Mouse (Mus musculus) skeletal muscle tissue, postnatal 0 days (tissue): ENCODE data around the gene Vasp. TPM values are rescaled to one million over a fixed set of nuclear protein-coding genes. Genes with fewer than 3 reads are reported as not detected.

Experiments used
- polyA plus RNA-seq: library from polyadenylated mRNA; unstranded; fragments of >200 nt; fragmentation: Nextera tagmentation; extraction: Ambion mirVana; gene quantifications from 2 replicates; pipeline ENCODE4 v1.2.1, GENCODE M21; 2015

Gene Vasp
- 41.2 and 52.3 TPM in 2 replicates for polyA plus RNA-seq

DNA sequence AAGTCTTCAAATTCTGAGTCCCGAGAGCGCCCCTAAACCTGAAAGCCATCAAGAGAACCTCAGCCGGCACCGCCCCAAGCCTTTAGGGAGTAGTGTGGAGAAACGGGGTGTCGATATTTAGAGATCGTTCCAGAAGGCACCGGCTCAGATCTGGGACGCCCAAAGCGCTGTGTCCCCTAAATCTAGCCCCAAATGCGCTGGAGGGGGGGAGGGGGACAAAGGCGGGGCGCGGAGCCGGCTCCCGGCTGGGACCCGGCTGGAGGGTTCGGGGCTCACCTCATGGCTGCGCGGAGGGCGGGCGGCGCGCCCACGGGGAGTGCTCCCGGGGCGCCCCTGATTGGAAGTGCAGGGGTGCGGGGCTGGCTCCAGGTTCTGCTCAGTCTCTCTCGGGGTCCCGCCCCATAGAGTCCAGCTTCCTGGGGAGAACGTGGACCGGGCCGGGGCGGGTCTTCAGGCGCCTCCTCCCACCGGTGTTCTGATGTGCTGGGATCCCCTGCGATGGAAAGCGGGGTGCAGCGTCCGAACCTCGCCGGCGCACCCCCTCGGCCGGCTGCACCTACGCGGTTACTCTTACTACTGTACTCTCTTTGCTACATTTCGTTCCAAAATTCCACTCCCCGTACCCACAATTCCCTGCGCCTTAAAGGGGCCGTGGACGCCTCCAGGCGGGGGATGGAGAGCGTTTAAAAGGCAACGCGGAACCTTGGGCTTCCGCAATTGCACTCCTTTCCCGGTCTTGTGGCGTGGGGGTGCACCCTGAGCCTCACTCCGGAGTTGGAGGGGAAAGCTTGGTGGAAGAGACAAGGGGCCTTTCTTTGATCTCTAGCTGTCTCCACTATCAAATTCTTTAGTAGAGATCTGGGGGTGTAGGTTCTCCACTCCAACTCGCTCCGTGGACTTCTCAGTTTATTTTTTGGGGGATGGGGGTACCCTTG is at the start of gene Vasp:
TSS of gene Vasp (minus strand) at position 580 of the 935 bp plus-strand sequence.

DNA sequence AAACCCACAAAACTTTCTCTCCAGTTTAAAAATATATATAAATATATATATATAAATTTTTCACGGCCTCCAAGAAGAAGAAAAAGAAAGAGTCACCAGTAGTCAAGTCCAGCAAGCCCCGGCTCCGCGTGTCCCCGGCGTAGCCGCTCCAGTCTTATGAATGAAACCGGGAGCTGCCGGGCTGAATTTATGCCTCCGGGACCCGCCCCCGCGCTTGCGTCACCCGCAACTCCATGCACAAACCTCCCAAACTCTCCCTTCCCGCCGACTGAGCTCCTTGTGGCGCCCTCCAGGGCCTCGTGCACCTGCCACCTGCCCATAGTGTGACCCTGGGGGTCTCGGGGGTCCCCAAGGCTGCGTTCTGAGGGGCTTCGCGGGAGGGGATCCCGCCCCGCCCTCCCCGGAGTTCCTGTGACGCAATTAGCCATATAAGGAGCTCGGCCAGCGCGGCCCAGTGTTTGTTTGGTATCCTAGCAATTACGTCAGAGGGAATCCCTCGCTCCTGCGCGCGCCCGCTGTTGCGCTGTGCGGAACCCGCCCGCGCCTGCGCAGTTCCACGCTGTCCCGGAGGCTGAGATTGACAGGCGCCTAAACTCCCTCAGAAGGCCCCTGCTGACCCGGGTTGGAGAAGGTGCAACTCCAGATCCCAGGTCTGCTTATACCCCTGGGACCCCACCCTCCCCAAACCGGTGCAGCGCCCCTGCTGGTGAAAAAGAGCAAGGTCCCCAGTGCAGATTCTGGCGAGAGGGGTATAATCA is 38.4 kb upstream of the Vasp start, which contains the start of gene Fosb:
TSS of gene Fosb (minus strand) at position 168 of the 758 bp plus-strand sequence.

GRCm38 (mm10) chr7:19282385-19282784 is 10.8 kb upstream of the Vasp start, which contains the start of gene Rtn2:
Rtn2 (plus strand) TSS chr7:19282624.

DNA sequence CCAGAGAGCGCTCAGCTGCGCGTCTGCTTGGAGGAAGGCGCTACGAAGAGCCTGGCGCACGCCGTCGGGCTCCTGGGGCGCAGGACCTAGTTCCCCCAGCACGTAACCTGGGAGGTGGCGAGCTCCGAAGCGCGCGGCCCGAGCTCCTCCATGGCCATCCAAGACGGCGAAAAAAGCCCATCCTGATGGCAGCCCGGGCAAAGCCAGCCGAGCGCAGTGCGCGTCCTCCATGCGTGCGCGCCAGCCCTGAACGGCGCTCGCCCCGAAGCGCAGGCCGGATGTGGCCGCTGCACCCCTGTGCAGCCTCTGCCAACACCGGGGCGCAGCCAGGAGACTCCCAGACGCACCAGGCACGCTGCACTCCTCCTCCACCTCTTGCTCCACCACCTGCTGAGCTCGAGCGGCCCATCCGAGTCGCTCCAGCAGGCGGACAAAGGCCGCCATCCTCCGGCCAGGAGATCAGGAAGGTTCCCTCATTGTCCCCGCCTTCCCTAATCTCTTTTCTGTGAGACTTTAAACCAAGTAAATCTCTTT is 8.0 kb upstream of the Vasp start, which contains the start of gene Ppm1n:
TSS of gene Ppm1n (minus strand) at position 484 of the 534 bp plus-strand sequence.

DNA sequence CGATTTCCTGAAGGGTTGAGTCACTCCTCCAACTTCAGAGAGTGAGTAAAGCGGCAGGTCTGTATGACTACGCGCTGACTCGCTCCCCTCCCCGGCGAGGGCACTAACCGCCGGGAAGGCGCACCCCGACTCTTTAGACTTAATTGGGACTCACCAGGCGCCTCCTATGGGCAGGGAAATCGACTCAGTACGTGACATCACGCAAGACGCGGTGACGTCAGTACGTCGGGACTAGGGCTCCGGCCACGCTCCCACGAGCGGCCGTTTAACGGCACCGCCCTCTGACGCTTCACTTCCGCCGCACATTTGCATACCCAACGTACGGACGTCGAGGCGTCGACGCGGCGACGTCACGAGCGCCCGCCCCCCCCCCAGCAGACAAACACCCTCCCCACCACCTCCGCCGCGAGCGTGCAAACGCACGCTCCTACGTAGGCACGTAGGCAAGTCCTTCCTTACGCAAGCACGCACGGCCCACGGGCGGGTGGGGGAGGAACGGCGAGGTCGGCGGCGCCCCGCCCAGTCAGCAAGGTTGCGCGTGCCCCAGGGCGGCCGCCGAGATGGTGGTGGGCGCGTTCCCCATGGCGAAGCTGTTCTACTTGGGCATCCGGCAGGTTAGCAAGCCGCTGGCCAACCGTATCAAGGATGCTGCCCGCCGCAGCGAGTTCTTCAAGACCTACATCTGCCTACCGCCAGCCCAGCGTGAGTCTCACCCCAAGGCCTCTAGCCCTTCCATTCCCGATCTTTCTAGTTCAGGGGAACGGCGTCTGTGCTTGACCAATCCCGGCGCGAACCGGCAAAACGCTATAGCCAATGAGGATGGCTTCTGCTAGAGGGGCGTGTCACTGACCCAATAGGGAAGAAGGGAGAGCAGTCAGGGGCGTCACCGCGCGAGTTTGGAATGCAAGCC is 43.5 kb downstream of the Vasp start, which contains the start of gene Opa3:
TSS of gene Opa3 (plus strand) at position 452 of the 910 bp plus-strand sequence.

DNA sequence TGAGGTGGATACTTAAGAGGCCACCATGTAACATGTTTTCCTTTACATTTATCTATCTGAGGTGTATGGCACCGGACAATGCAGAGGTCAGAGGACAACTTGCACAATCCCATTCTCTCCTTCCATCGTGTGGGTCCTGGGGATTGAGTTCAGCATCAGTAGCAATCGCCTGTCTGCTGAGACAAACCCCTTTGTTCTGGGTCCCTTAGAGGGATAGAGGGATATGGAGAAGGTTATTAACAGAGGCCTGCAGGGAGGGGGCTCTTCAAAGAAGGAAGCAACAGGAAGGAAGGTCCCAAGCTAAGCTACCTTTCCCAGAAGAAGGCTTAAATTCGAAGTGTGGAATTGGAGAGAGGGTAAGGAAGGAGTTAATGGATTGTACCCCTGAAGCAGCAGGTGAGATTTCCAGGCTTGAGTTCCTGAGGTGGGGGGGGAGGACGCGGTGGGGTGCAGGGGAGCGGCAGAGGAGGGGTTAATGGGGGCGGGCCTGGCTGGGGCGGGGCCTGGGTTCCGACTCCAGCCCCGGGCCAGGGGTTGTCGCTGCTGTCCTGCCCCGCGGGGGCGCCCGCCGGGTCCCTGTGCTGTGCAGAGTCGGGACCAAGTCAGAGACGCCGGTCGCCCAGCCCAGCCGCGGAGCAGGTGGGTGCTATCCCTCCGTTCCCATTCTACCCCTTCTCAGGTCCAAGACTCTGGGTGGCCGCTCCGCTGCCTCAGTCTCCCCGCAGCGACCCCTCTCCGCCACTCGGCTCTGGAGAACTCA is 59.4 kb downstream of the Vasp start, which contains the start of gene Gpr4:
TSS of gene Gpr4 (plus strand) at position 543 of the 760 bp plus-strand sequence.

Other genes starting within 250 kb of the Vasp start
- gene Foxa3, start 248.3 kb downstream of the Vasp start, polyA plus RNA-seq, result 0.22 TPM in 1 of 2 replicates, not detected in the other
- 16.8 and 18.7 TPM in 2 replicates for gene Sympk, start 247.4 kb downstream of the Vasp start, polyA plus RNA-seq
- not detected in 2 replicates for gene Rsph6a, start 217.1 kb downstream of the Vasp start, polyA plus RNA-seq
- 14.4 and 14.7 TPM in 2 replicates for gene Dmwd, start 195.6 kb downstream of the Vasp start, polyA plus RNA-seq
- 145 and 149 TPM in 2 replicates for gene Dmpk, start 188.0 kb downstream of the Vasp start, polyA plus RNA-seq
- 3.9 and 4.8 TPM in 2 replicates for gene Six5, start 177.2 kb downstream of the Vasp start, polyA plus RNA-seq
- gene Gm4969, start 153.4 kb downstream of the Vasp start, polyA plus RNA-seq, result 0.30 and 0.65 TPM in 2 replicates
- gene Fbxo46, start 152.0 kb downstream of the Vasp start, polyA plus RNA-seq, result 5.7 and 6.0 TPM in 2 replicates
- gene Qpctl, start 122.5 kb downstream of the Vasp start, polyA plus RNA-seq, result 7.6 and 8.3 TPM in 2 replicates
- gene Snrpd2, start 122.1 kb downstream of the Vasp start, polyA plus RNA-seq, result 73.1 and 81.1 TPM in 2 replicates
- gene Gipr, start 105.7 kb downstream of the Vasp start, polyA plus RNA-seq, result 0.15 and 0.72 TPM in 2 replicates
- gene Eml2, start 95.4 kb downstream of the Vasp start, polyA plus RNA-seq, result 4.9 and 5.0 TPM in 2 replicates
- 1.3 TPM in 2 replicates for gene Gpr4, start 59.3 kb downstream of the Vasp start, polyA plus RNA-seq
- gene Opa3, start 43.5 kb downstream of the Vasp start, polyA plus RNA-seq, result 22.8 and 24.1 TPM in 2 replicates
- gene Ppm1n, start 8.2 kb upstream of the Vasp start, polyA plus RNA-seq, result 0.11 TPM in 1 of 2 replicates, not detected in the other
- 408 and 509 TPM in 2 replicates for gene Rtn2, start 10.8 kb upstream of the Vasp start, polyA plus RNA-seq
- 0.23 and 0.84 TPM in 2 replicates for gene Fosb, start 38.2 kb upstream of the Vasp start, polyA plus RNA-seq
- gene Ercc1, start 73.0 kb upstream of the Vasp start, polyA plus RNA-seq, result 37.1 and 45.7 TPM in 2 replicates
- 13.9 TPM in 2 replicates for gene Cd3eap, start 87.7 kb upstream of the Vasp start, polyA plus RNA-seq
- 1.4 and 2.4 TPM in 2 replicates for gene Ppp1r13l, start 87.9 kb upstream of the Vasp start, polyA plus RNA-seq
- gene Ercc2, start 110.2 kb upstream of the Vasp start, polyA plus RNA-seq, result 5.0 and 5.1 TPM in 2 replicates
- gene Klc3, start 132.3 kb upstream of the Vasp start, polyA plus RNA-seq, result 0.12 and 1.7 TPM in 2 replicates
- 17,276 and 19,625 TPM in 2 replicates for gene Ckm, start 133.0 kb upstream of the Vasp start, polyA plus RNA-seq
- 3.4 and 4.4 TPM in 2 replicates for gene Mark4, start 187.0 kb upstream of the Vasp start, polyA plus RNA-seq
- gene Exoc3l2, start 191.5 kb upstream of the Vasp start, polyA plus RNA-seq, result 0.21 and 0.37 TPM in 2 replicates
- gene Bloc1s3, start 236.6 kb upstream of the Vasp start, polyA plus RNA-seq, result 1.1 and 1.6 TPM in 2 replicates
- 50.0 and 57.3 TPM in 2 replicates for gene Trappc6a, start 236.6 kb upstream of the Vasp start, polyA plus RNA-seq
- 0.74 TPM in 1 of 2 replicates, not detected in the other for gene Nkpd1, start 246.0 kb upstream of the Vasp start, polyA plus RNA-seq